Mouse (Mus musculus) heart, postnatal 0 days (tissue): ENCODE results near the gene Magel2. TPM values are rescaled to one million over a fixed set of nuclear protein-coding genes. Genes with fewer than 3 reads are reported as not detected.

Source experiments
- ATAC-seq: fragments of 200-750 bp; cut with Nextera tagmentation; 2 replicates; pipeline ENCODE4 v1.8.0; 2017; ENCODE audit warnings: low read depth, moderate number of reproducible peaks, moderate library complexity; ENCODE audit not compliant: insufficient read depth
- DNase-seq: peaks from one replicate; pipeline ENCODE4 v3.0.0-alpha.2; 2016; ENCODE audit warnings: low spot score
- H3K27ac ChIP-seq: fragments of 300-500 bp; sonication (generic); 2 replicates; pipeline ENCODE4 v1.5.1; 2014; ENCODE audit warnings: low read depth, mild to moderate bottlenecking
- H3K27me3 ChIP-seq: fragments of 300-500 bp; sonication (generic); 2 replicates; pipeline ENCODE4 v1.6.1; 2014; ENCODE audit warnings: low read length, mixed read lengths; ENCODE audit not compliant: control insufficient read depth, insufficient read depth
- H3K36me3 ChIP-seq: fragments of 300-500 bp; sonication (generic); replicated peaks from 2 replicates; pipeline ENCODE4 v1.6.1; 2014; ENCODE audit warnings: low read length, mixed read lengths; ENCODE audit not compliant: control insufficient read depth, insufficient read depth
- H3K4me1 ChIP-seq: fragments of 300-500 bp; sonication (generic); 2 replicates; pipeline ENCODE4 v1.6.1; 2014; ENCODE audit warnings: antibody characterized with exemption; ENCODE audit not compliant: control insufficient read depth, insufficient read depth
- H3K4me2 ChIP-seq: fragments of 300-500 bp; sonication (generic); 2 replicates; pipeline ENCODE4 v1.6.1; 2014; ENCODE audit warnings: low read depth, mild to moderate bottlenecking, low read length, moderate library complexity
- H3K4me3 ChIP-seq: fragments of 300-500 bp; sonication (generic); 2 replicates; pipeline ENCODE4 v1.5.1; 2014; ENCODE audit warnings: low read depth, low read length
- H3K9ac ChIP-seq: fragments of 300-500 bp; sonication (generic); replicated peaks from 2 replicates; pipeline ENCODE4 v1.6.1; 2014; ENCODE audit warnings: low read depth, low read length, mixed read lengths
- H3K9me3 ChIP-seq: fragments of 300-500 bp; sonication (generic); replicated peaks from 2 replicates; pipeline ENCODE4 v1.6.1; 2016; ENCODE audit warnings: low read length; ENCODE audit not compliant: control insufficient read depth
- CTCF ChIP-seq: IDR thresholded peaks from 2 replicates; pipeline ENCODE4 v1.5.1; 2016; ENCODE audit warnings: antibody characterized with exemption, control low read depth, low read depth
- EP300 ChIP-seq: IDR thresholded peaks from 2 replicates; pipeline ENCODE4 v1.6.1; 2016; ENCODE audit warnings: antibody characterized with exemption, low read depth
- WGBS: fragments of 180-500 bp; shearing (Covaris S2); extraction: QIAGEN DNeasy Blood & Tissue Kit; methylation state at CpG from one replicate; pipeline ENCODE4 v1.1.7; 2014; 5-methylcytosine and 5-hydroxymethylcytosine counted together
- polyA plus RNA-seq: library from polyadenylated mRNA; unstranded; fragments of >200 nt; fragmentation: Nextera tagmentation; extraction: Ambion mirVana; gene quantifications from 2 replicates; pipeline ENCODE4 v1.2.1, GENCODE M21; 2015
- total RNA-seq: library from RNA; depleted of rRNA; stranded (reverse); fragments of >200 nt; gene quantifications from 2 replicates; pipeline ENCODE4 v1.2.3, GENCODE M21; 2014; ENCODE audit warnings: low replicate concordance; rRNA removed

The Magel2 gene
- total and polyA plus RNA-seq, 2 experiments from 2014 or later: 0.33 to 0.46 TPM

DNA sequence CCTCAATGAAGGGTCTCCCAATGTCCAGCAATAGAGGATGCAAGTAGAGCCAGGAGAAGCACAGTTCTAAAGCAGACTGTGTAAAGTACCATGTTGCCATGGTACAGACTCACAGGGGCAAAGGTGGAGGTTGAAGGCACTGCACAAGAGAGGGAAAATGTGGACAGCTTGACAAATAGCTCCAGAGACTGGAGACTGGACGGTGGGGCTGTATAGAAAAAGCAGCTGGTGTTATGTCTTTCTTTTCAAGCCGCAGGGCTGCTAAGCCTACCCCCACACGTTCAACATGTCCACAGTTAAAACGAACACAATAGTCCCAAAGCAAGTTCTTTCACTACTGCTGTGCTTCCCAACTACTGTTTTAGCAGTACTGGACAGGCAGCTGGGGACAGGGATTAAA is 46.4 kb downstream of the Magel2 start:
- Histone ChIP-seq H3K9ac (no peak overlapping the region), H3K9me3 (0 out of 2 replicates have a peak, but pooled peaks cover 12% of the 10 kb centered on the region), H3K4me2 (no peak overlapping the region), H3K27ac (no peak overlapping the region), H3K36me3 (no peaks in the 10 kb centered on the region), H3K27me3 (no peaks in the 10 kb centered on the region), H3K4me1 (peaks cover 10% of the 10 kb centered on the region; the same call in 1 of the 2 replicates), H3K4me3 (no peak overlapping the region)
- no peak for TF ChIP-seq CTCF
- no peak for TF ChIP-seq EP300
- no peak for DNase-seq
- no peak for ATAC-seq
- 39% methylated on average over 4 of the region's 4 CpGs for WGBS

DNA sequence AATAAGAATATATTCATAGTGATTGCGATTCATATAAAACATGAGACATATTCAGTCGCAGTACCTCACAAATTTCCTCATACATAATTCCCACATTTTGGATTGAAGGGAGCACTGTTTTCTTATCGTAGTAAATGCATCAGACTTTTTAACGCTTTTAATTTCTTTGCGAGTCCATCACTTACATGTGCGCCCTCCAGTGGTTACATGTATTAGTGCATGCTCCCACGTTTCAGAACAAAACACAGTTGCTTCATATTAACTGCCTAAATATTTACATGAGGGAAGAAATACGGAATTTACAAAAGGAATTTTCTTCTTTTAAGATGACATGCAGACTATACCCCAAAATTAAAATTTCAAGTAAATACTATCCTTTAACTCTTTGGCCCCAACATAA is 51.5 kb downstream of the Magel2 start:
- 16% methylated on average over 8 of the region's 8 CpGs for WGBS

More for the DNA sequence above, 51.5 kb downstream of the Magel2 start:
- Histone ChIP-seq H3K27ac (no peak overlapping the region), H3K4me1 (no peaks in the 10 kb centered on the region), H3K9ac (no peak overlapping the region), H3K27me3 (no peaks in the 10 kb centered on the region), H3K4me2 (no peak overlapping the region), H3K9me3 (no peaks in the 10 kb centered on the region), H3K4me3 (no peak overlapping the region), H3K36me3 (no peaks in the 10 kb centered on the region)
- ATAC-seq (no peak), DNase-seq (no peak)
- TF ChIP-seq EP300: no peak
- peak; percentile 49 for TF ChIP-seq CTCF

Other genes with a start within 250 kb of the Magel2 start
- gene Ndn, start 30.4 kb upstream of the Magel2 start, total RNA-seq: 21.0 and 22.3 TPM in 2 replicates
- 23.5 and 26.0 TPM in 2 replicates for gene Ndn, start 30.4 kb upstream of the Magel2 start, polyA plus RNA-seq
- 0.88 and 8.1 TPM in 2 replicates for gene Mkrn3, start 43.1 kb downstream of the Magel2 start, total RNA-seq
- 1.4 TPM in 2 replicates for gene Mkrn3, start 43.1 kb downstream of the Magel2 start, polyA plus RNA-seq
- gene Peg12, start 87.5 kb downstream of the Magel2 start, total RNA-seq: 2.1 and 4.3 TPM in 2 replicates
- gene Peg12, start 87.5 kb downstream of the Magel2 start, polyA plus RNA-seq: 4.6 and 4.7 TPM in 2 replicates